Mouse (Mus musculus) E14TG2a.4 (cell line): ENCODE data around the gene Hspa2.

Source experiments
- H3K27me3 ChIP-seq: 2 replicates; pipeline ENCODE4 v1.6.1; 2014; ENCODE audit warnings: low read length, control low read depth; ENCODE audit not compliant: insufficient read depth
- H3K36me3 ChIP-seq: 2 replicates; pipeline ENCODE4 v1.6.1; 2014; ENCODE audit warnings: low read length, control low read depth; ENCODE audit not compliant: insufficient read depth
- H3K4me1 ChIP-seq: replicated peaks from 2 replicates; pipeline ENCODE4 v1.6.1; 2014; ENCODE audit warnings: low read depth, low read length, control low read depth
- H3K4me3 ChIP-seq: replicated peaks from 2 replicates; pipeline ENCODE4 v1.5.1; 2014; ENCODE audit warnings: mild to moderate bottlenecking, low read length
- H3K9me3 ChIP-seq: 2 replicates; pipeline ENCODE4 v1.6.1; 2014; ENCODE audit warnings: low read length, control low read depth
- CTCF ChIP-seq: conservative IDR thresholded peaks from 2 replicates; pipeline ENCODE4 v1.5.1; 2014; ENCODE audit warnings: low read length
- NANOG ChIP-seq: IDR thresholded peaks from 2 replicates; pipeline ENCODE4 v1.6.1; 2014; ENCODE audit warnings: borderline replicate concordance, low read length, mixed read lengths
- POU5F1 ChIP-seq: IDR thresholded peaks from 2 replicates; pipeline ENCODE4 v1.6.1; 2014; ENCODE audit warnings: low read length, borderline replicate concordance

Gene Hspa2

GRCm38 (mm10) chr12:76415383-76416010, 11.5 kb downstream of the Hspa2 start:
- Histone ChIP-seq H3K36me3 (no peaks in the 10 kb centered on the region), H3K4me3 (no peak overlapping the region), H3K9me3 (peaks cover 5% of the 10 kb centered on the region; the same call in 1 of the 2 replicates), H3K4me1 (peaks cover 7% of the 10 kb centered on the region), H3K27me3 (peaks cover 30% of the 10 kb centered on the region)
- no peak for TF ChIP-seq CTCF
- no peak for TF ChIP-seq NANOG
- TF ChIP-seq POU5F1 = no peak

GRCm38 (mm10) chr12:76417433-76417854, 13.5 kb downstream of the Hspa2 start, which contains the start of gene Ppp1r36:
Ppp1r36 (plus strand) TSS chr12:76417538.
- H3K36me3 ChIP-seq = no peaks in the 10 kb centered on the region
- no peak for TF ChIP-seq POU5F1
- TF ChIP-seq NANOG = no peak
- no peak for TF ChIP-seq CTCF
- H3K4me3 ChIP-seq = peak within 1 kb of the TSS; percentile 74
- H3K9me3 ChIP-seq = peaks cover 5% of the 10 kb centered on the region; the same call in 1 of the 2 replicates
- peaks cover 5% of the 10 kb centered on the region for H3K4me1 ChIP-seq
- peaks cover 32% of the 10 kb centered on the region for H3K27me3 ChIP-seq

- peak; percentile 43 for TF ChIP-seq CTCF
- no peak for TF ChIP-seq POU5F1
- Histone ChIP-seq H3K9me3 (peaks cover 5% of the 10 kb centered on the region; the same call in 1 of the 2 replicates), H3K36me3 (no peaks in the 10 kb centered on the region), H3K4me3 (no peak overlapping the region), H3K4me1 (peaks cover 5% of the 10 kb centered on the region), H3K27me3 (peaks cover 32% of the 10 kb centered on the region)
These were observed 14.4 kb downstream of the Hspa2 start for GRCm38 (mm10) chr12:76418346-76418745.

GRCm38 (mm10) chr12:76425256-76425655, 21.3 kb downstream of the Hspa2 start:
- Histone ChIP-seq H3K9me3 (peaks cover 3% of the 10 kb centered on the region; the same call in 1 of the 2 replicates), H3K4me3 (no peak overlapping the region), H3K36me3 (no peaks in the 10 kb centered on the region), H3K27me3 (peaks cover 32% of the 10 kb centered on the region), H3K4me1 (peaks cover 10% of the 10 kb centered on the region)
- TF ChIP-seq POU5F1 = no peak
- no peak for TF ChIP-seq CTCF
- no peak for TF ChIP-seq NANOG

GRCm38 (mm10) chr12:76427546-76427945, 23.6 kb downstream of the Hspa2 start:
- Histone ChIP-seq H3K4me1 (peaks cover 10% of the 10 kb centered on the region), H3K27me3 (peaks cover 33% of the 10 kb centered on the region), H3K9me3 (peaks cover 3% of the 10 kb centered on the region; the same call in 1 of the 2 replicates), H3K4me3 (peak overlapping the region; percentile 37; the same call in 1 of the 2 replicates), H3K36me3 (no peaks in the 10 kb centered on the region)
- TF ChIP-seq CTCF (no peak), NANOG (no peak), POU5F1 (no peak)

GRCm38 (mm10) chr12:76430879-76431406, 27.0 kb downstream of the Hspa2 start:
- H3K4me3 ChIP-seq = no peak overlapping the region
- H3K36me3 ChIP-seq = no peaks in the 10 kb centered on the region
- H3K4me1 ChIP-seq = peaks cover 25% of the 10 kb centered on the region
- no peaks in the 10 kb centered on the region for H3K9me3 ChIP-seq
- TF ChIP-seq POU5F1 (no peak), CTCF (no peak), NANOG (no peak)
- peaks cover 55% of the 10 kb centered on the region for H3K27me3 ChIP-seq

GRCm38 (mm10) chr12:76431431-76431830, 27.5 kb downstream of the Hspa2 start:
- Histone ChIP-seq H3K4me3 (no peak overlapping the region), H3K9me3 (no peaks in the 10 kb centered on the region), H3K4me1 (peaks cover 25% of the 10 kb centered on the region), H3K36me3 (no peaks in the 10 kb centered on the region), H3K27me3 (peaks cover 55% of the 10 kb centered on the region)
- TF ChIP-seq CTCF = no peak
- no peak for TF ChIP-seq POU5F1
- TF ChIP-seq NANOG = no peak

GRCm38 (mm10) chr12:76434111-76434510, 30.1 kb downstream of the Hspa2 start:
- peaks cover 42% of the 10 kb centered on the region for H3K27me3 ChIP-seq
- H3K4me1 ChIP-seq = peaks cover 15% of the 10 kb centered on the region
- TF ChIP-seq CTCF (no peak), NANOG (no peak), POU5F1 (no peak)
- no peak overlapping the region for H3K4me3 ChIP-seq
- no peaks in the 10 kb centered on the region for H3K36me3 ChIP-seq
- no peaks in the 10 kb centered on the region for H3K9me3 ChIP-seq

GRCm38 (mm10) chr12:76435084-76435483, 31.1 kb downstream of the Hspa2 start:
- Histone ChIP-seq H3K4me1 (peaks cover 15% of the 10 kb centered on the region), H3K27me3 (peaks cover 42% of the 10 kb centered on the region), H3K36me3 (no peaks in the 10 kb centered on the region), H3K4me3 (peak overlapping the region; percentile 75), H3K9me3 (no peaks in the 10 kb centered on the region)
- TF ChIP-seq POU5F1 = no peak
